Comparison of ENCODE assay signal across 8 mouse cellular contexts in the genomic region with DNA sequence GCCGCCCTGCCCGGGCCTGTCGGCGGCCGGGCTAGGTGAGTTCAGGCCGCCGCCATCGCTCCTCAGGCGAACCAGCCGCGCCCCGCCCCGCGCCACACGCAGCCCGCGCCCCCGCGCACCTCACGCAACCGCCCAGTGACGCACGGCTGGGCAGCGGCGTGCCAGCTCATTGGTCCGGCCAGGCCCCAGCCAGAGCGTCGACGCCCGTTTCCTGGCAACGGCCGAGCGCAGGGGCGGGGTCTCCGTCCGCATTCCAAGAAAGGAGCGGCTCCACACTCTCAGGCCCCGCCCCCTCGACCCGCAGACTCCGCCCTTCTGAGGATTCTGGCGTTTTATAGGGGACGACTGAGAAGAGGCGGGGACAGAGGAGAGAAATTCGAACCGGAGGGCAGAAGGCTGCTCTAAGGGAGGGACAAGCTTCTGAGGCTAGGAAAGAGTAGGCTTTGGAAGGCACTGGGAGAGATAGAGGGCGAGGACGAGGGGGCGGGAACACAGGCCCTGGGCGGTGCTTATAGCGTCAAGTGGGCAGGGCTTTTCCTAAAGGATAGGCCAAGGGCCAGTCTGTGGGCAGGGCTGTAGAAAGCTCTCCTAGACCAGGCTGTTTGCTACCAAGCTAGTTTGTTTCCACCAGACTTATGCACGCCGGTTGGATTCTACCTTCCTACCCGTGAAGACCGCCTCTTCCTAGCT. TPM values are rescaled to one million over a fixed set of nuclear protein-coding genes. Genes with fewer than 3 reads are reported as not detected.
DNase-seq lines count a peak whose midpoint lies in the region; ATAC-seq and TF ChIP-seq lines count a peak whose summit lies in the region.

A gene (minus strand): TSS at position 120 of the 690 bp plus-strand sequence.

- H3K79me2 ChIP-seq in C2C12 (ENCODE audit: control insufficient read depth, insufficient read depth), result peaks cover 29% of the 10 kb centered on the region
- peaks cover 5% of the 10 kb centered on the region; the same call in 1 of the 2 replicates for H3K79me2 ChIP-seq in liver, adult 2 months (ENCODE audit: control insufficient read depth, insufficient read depth, low read length)
- peaks cover 36% of the 10 kb centered on the region for H3K79me2 ChIP-seq in myocyte (ENCODE audit: control insufficient read depth, insufficient read depth)

- peaks cover 26% of the 10 kb centered on the region for H3K4me1 ChIP-seq in erythroblast, embryonic 14.5 days (ENCODE audit: control insufficient read depth)
- peaks cover 6% of the 10 kb centered on the region; the same call in 1 of the 2 replicates for H3K4me1 ChIP-seq in heart, embryonic 11.5 days (ENCODE audit: control insufficient read depth, insufficient read depth, low read length)
- H3K4me1 ChIP-seq in kidney, embryonic 16.5 days (ENCODE audit: insufficient read depth, low read length), result peaks cover 14% of the 10 kb centered on the region
- peaks cover 9% of the 10 kb centered on the region for H3K4me1 ChIP-seq in liver, adult 2 months (ENCODE audit: control insufficient read depth, insufficient read depth, low read length)

- H3K36me3 ChIP-seq in C2C12 (ENCODE audit: control insufficient read depth, insufficient read depth), result peaks cover 8% of the 10 kb centered on the region
- H3K36me3 ChIP-seq in erythroblast, embryonic 14.5 days (ENCODE audit: control insufficient read depth), result peaks cover 6% of the 10 kb centered on the region
- no peaks in the 10 kb centered on the region for H3K36me3 ChIP-seq in heart, embryonic 11.5 days (ENCODE audit: control insufficient read depth, insufficient read depth, low read length)
- H3K36me3 ChIP-seq in kidney, embryonic 16.5 days (ENCODE audit: insufficient read depth, low read length), result no peaks in the 10 kb centered on the region
- H3K36me3 ChIP-seq in liver, adult 2 months (ENCODE audit: control insufficient read depth, insufficient read depth, low read length), result no peaks in the 10 kb centered on the region; the same call in 1 of the 2 replicates
- peaks cover 5% of the 10 kb centered on the region for H3K36me3 ChIP-seq in myocyte (ENCODE audit: control insufficient read depth, insufficient read depth)
- no peaks in the 10 kb centered on the region for H3K36me3 ChIP-seq in splenic B cell, adult 2 months (ENCODE audit: control insufficient read depth, insufficient read depth, low read length, poor library complexity, severe bottlenecking)

- under 1% methylated on average over 55 of the region's 55 CpGs for WGBS in heart, embryonic 11.5 days (ENCODE audit: insufficient replicate concordance)
- under 1% methylated on average over 55 of the region's 55 CpGs for WGBS in kidney, embryonic 16.5 days
- WGBS in liver, adult 2 months, result under 1% methylated on average over 55 of the region's 55 CpGs

- H3K4me2 ChIP-seq in heart, embryonic 11.5 days, result peak within 1 kb of the TSS; percentile 73
- peak within 1 kb of the TSS; percentile 65 for H3K4me2 ChIP-seq in kidney, embryonic 16.5 days (replicated peaks; ENCODE audit: low read depth, low read length)
- H3K4me2 ChIP-seq in myocyte (ENCODE audit: low read depth), result peak within 1 kb of the TSS; percentile 73

- peak; percentile 100 for DNase-seq in brain, embryonic 14.5 days (ENCODE audit: low read depth)
- DNase-seq in liver, adult 2 months (ENCODE audit: extremely low read depth, low read depth, low spot score), result peak; percentile 98
- DNase-seq in splenic B cell, adult 2 months (ENCODE audit: low read depth, low spot score), result peak; percentile 98

- TF ChIP-seq CTCF in C2C12 (IDR thresholded peaks at IDR 0.05; ENCODE audit: control insufficient read depth, insufficient read depth, insufficient read length), result no peak
- TF ChIP-seq CTCF in brain, embryonic 14.5 days (IDR thresholded peaks at IDR 0.05; ENCODE audit: borderline replicate concordance, extremely low read depth, insufficient read depth, insufficient read length), result no peak
- TF ChIP-seq CTCF in liver, adult 2 months (IDR thresholded peaks at IDR 0.05; ENCODE audit: low read depth, low read length), result no peak

- peak within 1 kb of the TSS; percentile 85 for H3K9ac ChIP-seq in heart, embryonic 11.5 days (ENCODE audit: low read depth, low read length)
- H3K9ac ChIP-seq in kidney, embryonic 16.5 days (replicated peaks; ENCODE audit: low read length), result peak within 1 kb of the TSS; percentile 92
- peak within 1 kb of the TSS; percentile 90 for H3K9ac ChIP-seq in liver, adult 2 months (ENCODE audit: low read depth, low read length)

- H3ac ChIP-seq in C2C12 (ENCODE audit: control insufficient read depth, insufficient read length, low read depth), result peak within 1 kb of the TSS; percentile 96
- peak within 1 kb of the TSS; percentile 80 for H3ac ChIP-seq in myocyte (ENCODE audit: control insufficient read depth, insufficient read length)

- ATAC-seq in heart, embryonic 11.5 days (replicated peaks; ENCODE audit: insufficient number of reproducible peaks, low FRiP score, low TSS enrichment), result peak; percentile 98
- peak; percentile 99 for ATAC-seq in kidney, embryonic 16.5 days (ENCODE audit: low FRiP score, low TSS enrichment)

- no peaks in the 10 kb centered on the region for H3K9me3 ChIP-seq in erythroblast, embryonic 14.5 days (ENCODE audit: control insufficient read depth, low read length)
- H3K9me3 ChIP-seq in heart, embryonic 11.5 days (replicated peaks; ENCODE audit: control insufficient read depth, low read length), result no peaks in the 10 kb centered on the region
- H3K9me3 ChIP-seq in kidney, embryonic 16.5 days (ENCODE audit: low read length), result no peaks in the 10 kb centered on the region

- peak; percentile 88 for TF ChIP-seq POLR2A in brain, embryonic 14.5 days (IDR thresholded peaks at IDR 0.05; ENCODE audit: borderline replicate concordance, extremely low read depth, insufficient read depth, insufficient read length, poor library complexity, severe bottlenecking)
- peak; percentile 50; the same call in 1 of the 2 replicates for TF ChIP-seq POLR2A in liver, adult 2 months (IDR thresholded peaks at IDR 0.05; ENCODE audit: extremely low read depth, insufficient read depth, low read length)
- peak; percentile 78 for TF ChIP-seq POLR2A in myocyte (IDR thresholded peaks at IDR 0.05; ENCODE audit: insufficient read length, low read depth)

- H3K4me3 ChIP-seq in C2C12 (ENCODE audit: insufficient read depth, poor library complexity, severe bottlenecking) (peak within 1 kb of the TSS; percentile 72), myocyte (peak within 1 kb of the TSS; percentile 40)
- peak within 1 kb of the TSS; percentile 94 for H3K4me3 ChIP-seq in erythroblast, embryonic 14.5 days (replicated peaks)
- H3K4me3 ChIP-seq in heart, embryonic 11.5 days (ENCODE audit: low read depth, low read length), result peak within 1 kb of the TSS; percentile 81
- peak within 1 kb of the TSS; percentile 94 for H3K4me3 ChIP-seq in kidney, embryonic 16.5 days (ENCODE audit: low read length)
- peak within 1 kb of the TSS; percentile 85 for H3K4me3 ChIP-seq in liver, adult 2 months (ENCODE audit: insufficient read depth, low read depth, low read length)

- H3K79me3 ChIP-seq in C2C12 (ENCODE audit: low read depth), result peaks cover 9% of the 10 kb centered on the region

- H3K27me3 ChIP-seq in C2C12 (ENCODE audit: control insufficient read depth, insufficient read depth, insufficient read length) (no peaks in the 10 kb centered on the region), myocyte (ENCODE audit: control insufficient read depth, insufficient read depth, insufficient read length) (no peaks in the 10 kb centered on the region)
- H3K27me3 ChIP-seq in erythroblast, embryonic 14.5 days (ENCODE audit: control insufficient read depth), result no peaks in the 10 kb centered on the region
- no peaks in the 10 kb centered on the region for H3K27me3 ChIP-seq in heart, embryonic 11.5 days (ENCODE audit: control insufficient read depth, insufficient read depth, low read length)
- H3K27me3 ChIP-seq in kidney, embryonic 16.5 days (ENCODE audit: insufficient read depth, low read length), result no peaks in the 10 kb centered on the region
- H3K27me3 ChIP-seq in liver, adult 2 months (ENCODE audit: control insufficient read depth, insufficient read depth, low read length), result no peaks in the 10 kb centered on the region
- no peaks in the 10 kb centered on the region; the same call in 1 of the 2 replicates for H3K27me3 ChIP-seq in splenic B cell, adult 2 months (ENCODE audit: control insufficient read depth, insufficient read depth, low read length, poor library complexity, severe bottlenecking)

- peak within 1 kb of the TSS; percentile 82 for H3K27ac ChIP-seq in heart, embryonic 11.5 days (ENCODE audit: low read depth, low read length)
- H3K27ac ChIP-seq in kidney, embryonic 16.5 days (ENCODE audit: low read length), result peak within 1 kb of the TSS; percentile 87
- peak within 1 kb of the TSS; percentile 67 for H3K27ac ChIP-seq in liver, adult 2 months (replicated peaks; ENCODE audit: insufficient read depth, low read depth, low read length)

TF ChIP-seq in C2C12, 6 proteins besides CTCF, POLR2A, EP300 and RAD21:
- peak; percentile 36 for TF ChIP-seq MAX (IDR thresholded peaks at IDR 0.05)
- TF ChIP-seq MYOD1 (IDR thresholded peaks at IDR 0.05; ENCODE audit: control insufficient read depth, insufficient read length, low read depth), result no peak
TF ChIP-seq in C2C12: peak in this region for 1.

TF ChIP-seq in myocyte, 11 proteins besides CTCF, POLR2A, EP300 and RAD21:
- TF ChIP-seq CEBPB (IDR thresholded peaks at IDR 0.05; ENCODE audit: insufficient read depth, poor library complexity, severe bottlenecking) (no peak), USF1 (IDR thresholded peaks at IDR 0.05; ENCODE audit: low read depth) (no peak), POLR2AphosphoS2 (IDR thresholded peaks at IDR 0.05; ENCODE audit: insufficient read length, low read depth) (peak; percentile 70), MYOD1 (IDR thresholded peaks at IDR 0.05; ENCODE audit: control insufficient read depth in 1 of 3, insufficient read length in 2 of 3, low read depth in 2 of 3) (peak in 1 of 3 experiments; percentile 39), SRF (IDR thresholded peaks at IDR 0.05; ENCODE audit: control insufficient read depth, insufficient read length, low read depth) (peak; percentile 58), E2F4 (IDR thresholded peaks at IDR 0.05; ENCODE audit: insufficient read depth) (no peak)

RNA-seq across cellular contexts. Expression of the gene that starts here (rescaled TPM):
- polyA plus RNA-seq in C2C12 (2012; fragmentation: generic; extraction: Trizol), result 16.0 TPM
- 41.6 and 50.0 TPM in 2 replicates for polyA plus RNA-seq in brain, embryonic 14.5 days (2012; rRNA removed)
- polyA plus RNA-seq in erythroblast, embryonic 14.5 days (2012), result 3.4 and 4.0 TPM in 2 replicates
- 29.7 and 30.6 TPM in 2 replicates for polyA plus RNA-seq in heart, embryonic 11.5 days (2014; fragmentation: Nextera tagmentation; extraction: Ambion mirVana)
- polyA plus RNA-seq in kidney, embryonic 16.5 days (2015; fragmentation: Nextera tagmentation; extraction: Ambion mirVana), result 47.2 and 49.2 TPM in 2 replicates
- 4.5 and 7.7 TPM in 2 replicates for total RNA-seq in liver, adult 2 months (2014; rRNA removed)
- polyA plus RNA-seq in liver, adult 2 months (2012; rRNA removed), result 16.3 and 26.8 TPM in 2 replicates
- polyA plus RNA-seq in myocyte (2012; fragmentation: generic; extraction: Trizol), result 16.4 TPM

Comparison
In these comparisons a context has a peak if more than half of its experiments do, and no peak if none do; other contexts are left out.
1. Peak in every context shown above with its lines: DNase-seq, ATAC-seq, H3K4me3 ChIP-seq and H3K27ac ChIP-seq.
2. H3K4me3 ChIP-seq: peak in every context shown above with its lines; median percentile 94 in erythroblast, embryonic 14.5 days; 94 in kidney, embryonic 16.5 days; 85 in liver, adult 2 months; 81 in heart, embryonic 11.5 days; 72 in C2C12; 40 in myocyte.